Mouse (Mus musculus) heart, embryonic 12.5 days (tissue): ENCODE results near the gene Mlx. TPM values are rescaled to one million over a fixed set of nuclear protein-coding genes. Genes with fewer than 3 reads are reported as not detected.
A peak's percentile ranks its signal among the peaks of the same experiment; 100 is the strongest.

Experiments used
- ATAC-seq: fragments of 200-750 bp; cut with Nextera tagmentation; 2 replicates; pipeline ENCODE4 v1.8.0; 2017; ENCODE audit warnings: moderate TSS enrichment, moderate library complexity; ENCODE audit not compliant: insufficient number of reproducible peaks, low FRiP score
- H3K27ac ChIP-seq: fragments of 300-500 bp; sonication (generic); 2 replicates; pipeline ENCODE4 v1.5.1; 2016; ENCODE audit warnings: mild to moderate bottlenecking, moderate library complexity; ENCODE audit not compliant: poor library complexity, severe bottlenecking
- H3K27me3 ChIP-seq: fragments of 300-500 bp; sonication (generic); replicated peaks from 2 replicates; pipeline ENCODE4 v1.6.1; 2016; ENCODE audit warnings: mild to moderate bottlenecking, moderate library complexity
- H3K36me3 ChIP-seq: fragments of 300-500 bp; sonication (generic); 2 replicates; pipeline ENCODE4 v1.6.1; 2016; ENCODE audit warnings: mild to moderate bottlenecking, moderate library complexity
- H3K4me1 ChIP-seq: fragments of 300-500 bp; sonication (generic); replicated peaks from 2 replicates; pipeline ENCODE4 v1.6.1; 2016; ENCODE audit warnings: mild to moderate bottlenecking
- H3K4me2 ChIP-seq: fragments of 300-500 bp; sonication (generic); 2 replicates; pipeline ENCODE4 v1.6.1; 2016; ENCODE audit warnings: mild to moderate bottlenecking, moderate library complexity
- H3K4me3 ChIP-seq: fragments of 300-500 bp; sonication (generic); 2 replicates; pipeline ENCODE4 v1.5.1; 2016; ENCODE audit warnings: mild to moderate bottlenecking
- H3K9ac ChIP-seq: fragments of 300-500 bp; sonication (generic); 2 replicates; pipeline ENCODE4 v1.6.1; 2016; ENCODE audit warnings: mild to moderate bottlenecking, moderate library complexity
- H3K9me3 ChIP-seq: fragments of 300-500 bp; sonication (generic); replicated peaks from 2 replicates; pipeline ENCODE4 v1.6.1; 2016; ENCODE audit warnings: mild to moderate bottlenecking, moderate library complexity
- WGBS: fragments of 180-500 bp; shearing (Covaris S2); methylation state at CpG from one replicate; pipeline ENCODE4 v1.1.7; 2016; 5-methylcytosine and 5-hydroxymethylcytosine counted together
- polyA plus RNA-seq: library from polyadenylated mRNA; unstranded; fragments of >200 nt; fragmentation: Nextera tagmentation; extraction: Ambion mirVana; gene quantifications from 2 replicates; pipeline ENCODE4 v1.2.1, GENCODE M21; 2016

The Mlx gene
- polyA plus RNA-seq, 1 experiment from 2014 or later: 36.2 TPM

DNA sequence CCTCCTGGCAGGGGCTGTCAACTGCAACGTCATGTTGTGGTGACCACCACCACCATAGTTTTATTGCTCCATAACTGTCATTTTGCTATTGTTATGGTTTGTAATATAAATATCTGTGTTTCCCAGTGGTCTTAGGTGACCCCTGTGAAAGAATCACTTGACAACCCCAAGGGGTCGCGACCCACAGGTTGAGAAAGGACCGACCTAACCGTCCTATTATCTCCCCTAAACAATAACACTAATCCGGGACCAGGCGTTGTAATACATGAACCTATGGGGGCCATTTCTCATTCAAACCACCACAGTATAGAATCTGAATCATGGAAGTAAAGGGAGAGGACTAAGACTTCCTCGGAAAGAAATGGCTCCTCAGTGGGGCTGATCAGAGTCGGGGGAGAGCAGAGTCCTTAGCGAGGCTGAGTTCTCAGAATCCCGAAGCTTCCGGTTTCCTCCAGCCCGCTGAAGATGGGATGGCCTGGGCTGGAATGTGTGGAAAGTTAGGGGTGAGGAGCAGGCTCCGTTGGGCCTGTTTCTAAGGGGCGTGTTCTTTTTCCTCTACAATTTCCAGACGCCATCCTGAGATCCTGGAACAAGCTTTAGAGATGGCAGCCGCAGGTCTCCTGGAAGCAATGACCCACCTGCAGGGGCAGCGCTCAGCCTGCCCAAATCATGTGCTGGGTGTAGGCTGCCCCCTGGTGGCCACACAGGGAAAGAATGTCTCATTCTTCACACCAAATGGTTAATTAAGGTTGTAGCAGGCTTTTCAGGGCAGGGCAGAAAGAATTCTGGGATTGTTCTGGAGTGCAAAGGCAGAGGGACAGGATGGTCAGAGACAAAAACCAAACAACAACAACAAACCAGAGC is 20.3 kb upstream of the Mlx start:
- H3K4me3 ChIP-seq: peak overlapping the region; percentile 30
- no peak for ATAC-seq
- H3K9ac ChIP-seq: peak overlapping the region; percentile 39; the same call in 1 of the 2 replicates
- H3K4me1 ChIP-seq: peaks cover 58% of the 10 kb centered on the region
- H3K27ac ChIP-seq: no peak overlapping the region
- WGBS: 22% methylated on average over 18 of the region's 18 CpGs
- H3K27me3 ChIP-seq: peaks cover 11% of the 10 kb centered on the region; the same call in 1 of the 2 replicates
- H3K9me3 ChIP-seq: no peaks in the 10 kb centered on the region
- peak overlapping the region; percentile 66 for H3K4me2 ChIP-seq
- H3K36me3 ChIP-seq: peaks cover 11% of the 10 kb centered on the region; the same call in 1 of the 2 replicates

DNA sequence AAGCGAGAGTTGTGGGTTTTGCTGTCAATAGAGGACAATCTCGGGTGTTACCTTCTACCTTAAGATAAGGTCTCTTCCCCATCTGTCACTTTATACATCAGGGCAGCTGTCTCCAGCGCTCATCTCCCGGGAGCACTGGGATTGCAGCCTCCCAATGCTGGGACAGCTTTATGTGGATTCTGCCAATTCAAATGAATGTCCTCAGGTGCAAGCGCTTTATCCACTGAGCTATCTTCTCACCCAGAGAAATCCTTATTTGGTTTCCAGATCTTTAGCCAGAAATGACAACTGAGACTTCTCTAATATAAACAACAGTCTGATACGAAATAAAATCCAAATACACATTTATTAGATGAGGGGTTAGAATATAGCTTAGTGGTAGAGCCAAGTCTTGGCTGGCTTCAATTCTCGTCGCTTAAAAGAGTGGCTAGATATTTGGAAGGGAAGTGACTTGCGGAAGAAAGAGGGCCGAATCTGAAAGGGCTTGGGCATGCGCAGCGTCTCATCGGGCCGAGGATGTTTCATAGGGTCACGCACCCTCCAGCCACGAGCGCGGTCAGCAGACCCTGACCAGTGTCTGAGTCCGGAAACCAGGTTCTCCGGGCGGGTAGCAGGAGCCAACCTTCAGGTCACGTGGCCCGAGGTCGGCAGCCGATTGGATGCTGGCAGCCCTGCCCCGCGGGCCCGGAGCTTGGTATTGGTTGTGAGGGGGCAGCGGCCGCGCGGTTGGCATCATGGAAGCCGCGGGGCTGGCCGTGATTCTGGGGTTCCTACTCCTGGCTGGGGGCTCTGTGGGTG is 17.5 kb upstream of the Mlx start, which contains the start of gene Naglu:
Gene Naglu, plus strand, starts transcription at position 622 of the 798 bp plus-strand sequence.
- peak; percentile 91 for ATAC-seq
- peak within 1 kb of the TSS; percentile 97 for H3K4me2 ChIP-seq
- H3K27ac ChIP-seq: no peak within 1 kb of the TSS
- H3K9me3 ChIP-seq: no peaks in the 10 kb centered on the region
- peaks cover 20% of the 10 kb centered on the region; the same call in 1 of the 2 replicates for H3K27me3 ChIP-seq
- peak within 1 kb of the TSS; percentile 81 for H3K4me3 ChIP-seq
- H3K36me3 ChIP-seq: 0 out of 2 replicates have a peak, but pooled peaks cover 3% of the 10 kb centered on the region
- 2% methylated on average over 35 of the region's 35 CpGs for WGBS
- peaks cover 29% of the 10 kb centered on the region for H3K4me1 ChIP-seq
- H3K9ac ChIP-seq: peak within 1 kb of the TSS; percentile 83

DNA sequence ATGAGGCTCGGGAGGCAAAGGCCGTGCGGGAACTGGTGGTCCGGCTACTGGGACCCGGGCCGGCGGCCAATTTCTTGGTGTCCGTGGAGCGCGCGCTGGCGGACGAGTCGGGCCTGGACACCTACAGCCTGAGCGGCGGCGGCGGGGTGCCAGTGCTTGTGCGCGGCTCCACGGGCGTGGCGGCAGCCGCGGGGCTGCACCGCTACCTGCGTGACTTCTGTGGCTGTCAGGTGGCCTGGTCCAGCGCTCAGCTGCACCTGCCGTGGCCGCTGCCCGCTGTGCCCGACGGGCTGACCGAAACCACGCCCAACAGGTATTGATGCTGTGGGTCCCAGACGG is 16.9 kb upstream of the Mlx start:
- peak; percentile 40 for ATAC-seq
- Histone ChIP-seq H3K27me3 (peaks cover 20% of the 10 kb centered on the region; the same call in 1 of the 2 replicates), H3K36me3 (0 out of 2 replicates have a peak, but pooled peaks cover 3% of the 10 kb centered on the region), H3K4me1 (peaks cover 25% of the 10 kb centered on the region), H3K27ac (no peak overlapping the region), H3K4me3 (peak overlapping the region; percentile 81), H3K9me3 (no peaks in the 10 kb centered on the region), H3K4me2 (peak overlapping the region; percentile 97), H3K9ac (peak overlapping the region; percentile 83)
- WGBS: under 1% methylated on average over 36 of the region's 36 CpGs

DNA sequence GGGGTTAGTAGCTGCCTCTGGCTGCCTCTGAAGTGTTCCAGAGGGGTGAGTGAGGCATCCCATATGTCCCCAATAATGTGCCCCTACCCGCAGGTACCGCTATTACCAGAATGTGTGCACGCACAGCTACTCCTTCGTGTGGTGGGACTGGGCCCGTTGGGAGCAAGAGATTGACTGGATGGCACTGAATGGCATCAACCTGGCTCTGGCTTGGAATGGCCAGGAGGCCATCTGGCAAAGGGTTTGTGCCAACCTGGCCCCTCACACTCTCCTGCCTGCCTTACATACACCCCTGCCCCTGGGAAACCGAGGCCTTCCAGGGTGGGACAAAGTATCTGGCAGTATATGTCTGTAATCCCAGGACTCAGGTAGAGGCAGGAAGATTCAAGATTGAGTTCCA is 16.1 kb upstream of the Mlx start:
- Histone ChIP-seq H3K4me1 (peaks cover 23% of the 10 kb centered on the region), H3K27me3 (peaks cover 21% of the 10 kb centered on the region), H3K9ac (peak overlapping the region; percentile 83; the same call in 1 of the 2 replicates), H3K9me3 (no peaks in the 10 kb centered on the region), H3K4me3 (peak overlapping the region; percentile 81), H3K36me3 (0 out of 2 replicates have a peak, but pooled peaks cover 3% of the 10 kb centered on the region), H3K4me2 (peak overlapping the region; percentile 97), H3K27ac (no peak overlapping the region)
- ATAC-seq: no peak
- 73% methylated on average over 6 of the region's 6 CpGs for whole genome bisulfite sequencing

DNA sequence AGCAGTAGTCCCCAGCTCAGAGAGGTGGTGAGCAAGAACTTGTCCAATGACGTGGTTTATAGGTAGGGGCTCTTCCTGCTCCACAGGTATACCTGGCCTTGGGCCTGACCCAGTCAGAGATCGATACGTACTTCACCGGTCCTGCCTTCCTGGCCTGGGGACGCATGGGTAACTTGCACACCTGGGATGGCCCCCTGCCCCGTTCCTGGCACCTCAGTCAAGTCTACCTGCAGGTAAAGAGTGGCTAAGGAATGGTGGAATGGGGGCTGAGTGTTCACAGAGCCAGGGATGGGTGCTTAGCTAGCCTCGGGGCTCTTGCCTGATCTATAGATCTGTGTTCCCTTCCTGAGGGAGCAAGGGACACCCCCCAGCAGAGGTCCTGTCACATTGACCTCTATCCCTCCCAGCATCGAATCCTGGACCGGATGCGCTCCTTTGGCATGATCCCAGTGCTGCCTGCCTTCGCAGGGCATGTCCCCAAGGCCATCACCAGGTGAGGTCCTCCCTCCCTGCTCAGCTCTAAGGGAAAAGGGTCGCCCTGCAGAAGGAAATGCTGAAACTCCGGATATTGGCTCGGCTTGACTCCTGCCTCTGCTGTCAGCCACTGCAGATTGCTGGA is 15.2 kb upstream of the Mlx start:
- no peak for ATAC-seq

DNA sequence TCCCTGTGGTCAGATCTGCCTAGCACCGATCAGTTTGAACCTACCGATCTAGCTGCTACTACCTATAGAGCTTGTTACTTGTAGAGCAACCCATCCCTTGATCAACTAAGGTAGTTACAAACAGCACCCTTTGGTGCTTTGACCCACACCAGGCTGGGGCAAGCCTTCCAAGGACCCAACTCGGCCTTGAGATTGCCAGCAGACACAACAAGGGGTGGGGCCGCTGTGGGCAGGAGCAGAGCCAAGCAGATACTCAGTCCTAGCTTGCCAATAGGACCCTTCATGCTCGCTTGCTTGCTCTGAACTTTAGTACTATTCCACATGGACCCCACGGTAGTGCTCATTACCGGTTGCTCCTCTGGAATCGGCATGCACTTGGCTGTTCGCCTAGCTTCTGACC is 9.0 kb upstream of the Mlx start, which contains the start of gene Hsd17b1:
Gene Hsd17b1, plus strand, starts transcription at position 291 of the 400 bp plus-strand sequence.
- peaks cover 17% of the 10 kb centered on the region for H3K4me1 ChIP-seq
- H3K9ac ChIP-seq: no peak within 1 kb of the TSS
- H3K4me2 ChIP-seq: no peak within 1 kb of the TSS
- 0 out of 2 replicates have a peak within 1 kb of the TSS, but pooled peaks have one; percentile 33 for H3K4me3 ChIP-seq
- peaks cover 56% of the 10 kb centered on the region for H3K27me3 ChIP-seq
- H3K9me3 ChIP-seq: no peaks in the 10 kb centered on the region
- no peak within 1 kb of the TSS for H3K27ac ChIP-seq
- 73% methylated on average over 9 of the region's 9 CpGs for WGBS
- H3K36me3 ChIP-seq: peaks cover 10% of the 10 kb centered on the region
- ATAC-seq: no peak

More for the DNA sequence above, 15.2 kb upstream of the Mlx start:
- Histone ChIP-seq H3K27ac (no peak overlapping the region), H3K9ac (no peak overlapping the region), H3K9me3 (no peaks in the 10 kb centered on the region), H3K4me2 (no peak overlapping the region), H3K4me3 (no peak overlapping the region), H3K36me3 (peaks cover 10% of the 10 kb centered on the region), H3K27me3 (peaks cover 30% of the 10 kb centered on the region), H3K4me1 (peaks cover 13% of the 10 kb centered on the region)
- WGBS: 65% methylated on average over 14 of the region's 14 CpGs

DNA sequence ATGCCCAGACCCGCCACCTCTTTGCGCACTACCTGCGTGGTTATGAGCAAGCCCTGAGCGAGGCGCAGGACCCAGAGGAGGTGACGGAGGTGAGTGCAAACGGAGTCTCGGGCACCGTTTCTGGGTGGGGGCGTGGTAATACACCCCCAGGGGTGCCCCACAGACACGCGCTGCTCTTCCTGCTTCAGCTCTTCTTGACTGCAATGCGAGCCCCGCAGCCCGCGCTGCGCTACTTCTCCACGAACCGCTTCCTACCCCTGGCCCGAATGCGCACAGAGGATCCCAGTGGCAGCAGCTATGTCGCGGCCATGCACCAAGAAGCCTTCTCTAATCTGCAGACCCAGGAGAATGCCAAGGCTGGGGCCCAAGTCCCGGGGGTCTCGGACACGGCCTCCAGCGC is 7.3 kb upstream of the Mlx start:
- no peak for ATAC-seq
- Histone ChIP-seq H3K9me3 (no peaks in the 10 kb centered on the region), H3K27me3 (peaks cover 53% of the 10 kb centered on the region), H3K9ac (peak overlapping the region; percentile 47; the same call in 1 of the 2 replicates), H3K4me1 (peaks cover 25% of the 10 kb centered on the region), H3K4me3 (peak overlapping the region; percentile 33), H3K36me3 (peaks cover 12% of the 10 kb centered on the region), H3K4me2 (peak overlapping the region; percentile 58), H3K27ac (no peak overlapping the region)
- WGBS: 5% methylated on average over 27 of the region's 27 CpGs

DNA sequence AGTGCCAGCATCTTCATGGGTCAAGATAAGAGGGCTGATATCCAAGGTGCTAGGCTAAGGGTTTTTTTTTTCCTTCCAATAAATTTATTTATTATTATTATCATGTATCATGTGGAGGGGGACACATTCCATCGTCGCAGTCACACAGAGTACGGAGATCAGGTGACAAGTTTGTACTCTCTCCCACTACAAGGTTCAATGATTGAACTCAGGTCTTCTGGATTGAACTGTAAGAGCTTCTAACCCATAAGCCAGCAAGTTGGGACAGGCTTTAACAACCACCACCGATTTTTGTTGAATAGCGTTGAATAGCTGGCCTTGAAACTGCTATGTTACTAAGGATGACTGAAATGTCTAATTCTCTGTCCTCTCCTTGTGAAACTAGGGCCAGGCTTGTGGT is 6.7 kb upstream of the Mlx start:
- 74% methylated on average over 5 of the region's 5 CpGs for WGBS

DNA sequence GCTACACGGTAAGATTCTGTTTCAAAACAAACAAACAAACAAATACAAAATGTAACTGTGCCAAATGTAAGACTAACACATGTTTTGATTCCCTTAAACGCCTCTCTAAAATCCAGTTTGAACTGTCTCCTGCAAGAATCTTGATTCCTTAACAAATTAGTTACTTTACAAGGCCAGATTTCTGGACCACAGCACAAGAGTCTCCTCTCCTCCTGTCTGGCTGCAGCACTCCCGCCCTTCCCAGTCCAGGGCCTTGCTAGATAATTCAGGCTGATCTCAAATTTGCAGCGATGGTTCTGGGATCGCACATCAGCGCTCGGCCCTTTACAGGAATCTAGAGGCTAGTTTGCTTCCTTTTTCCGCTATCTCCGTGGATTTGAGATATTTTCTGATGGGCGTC is 5.4 kb upstream of the Mlx start:
- no peaks in the 10 kb centered on the region for H3K9me3 ChIP-seq
- H3K9ac ChIP-seq: peak overlapping the region; percentile 36
- H3K36me3 ChIP-seq: peaks cover 20% of the 10 kb centered on the region
- H3K27ac ChIP-seq: peak overlapping the region; percentile 71; the same call in 1 of the 2 replicates
- peaks cover 46% of the 10 kb centered on the region for H3K27me3 ChIP-seq
- ATAC-seq: no peak
- peak overlapping the region; percentile 90 for H3K4me2 ChIP-seq
- peaks cover 42% of the 10 kb centered on the region for H3K4me1 ChIP-seq
- WGBS: 6% methylated on average over 10 of the region's 10 CpGs
- peak overlapping the region; percentile 70 for H3K4me3 ChIP-seq

More for the DNA sequence above, 6.7 kb upstream of the Mlx start:
- no peak for ATAC-seq
- H3K9me3 ChIP-seq: no peaks in the 10 kb centered on the region
- no peak overlapping the region for H3K4me2 ChIP-seq
- no peak overlapping the region for H3K27ac ChIP-seq
- H3K4me1 ChIP-seq: peaks cover 30% of the 10 kb centered on the region
- H3K27me3 ChIP-seq: peaks cover 53% of the 10 kb centered on the region
- H3K4me3 ChIP-seq: no peak overlapping the region
- H3K9ac ChIP-seq: no peak overlapping the region
- peaks cover 18% of the 10 kb centered on the region for H3K36me3 ChIP-seq

DNA sequence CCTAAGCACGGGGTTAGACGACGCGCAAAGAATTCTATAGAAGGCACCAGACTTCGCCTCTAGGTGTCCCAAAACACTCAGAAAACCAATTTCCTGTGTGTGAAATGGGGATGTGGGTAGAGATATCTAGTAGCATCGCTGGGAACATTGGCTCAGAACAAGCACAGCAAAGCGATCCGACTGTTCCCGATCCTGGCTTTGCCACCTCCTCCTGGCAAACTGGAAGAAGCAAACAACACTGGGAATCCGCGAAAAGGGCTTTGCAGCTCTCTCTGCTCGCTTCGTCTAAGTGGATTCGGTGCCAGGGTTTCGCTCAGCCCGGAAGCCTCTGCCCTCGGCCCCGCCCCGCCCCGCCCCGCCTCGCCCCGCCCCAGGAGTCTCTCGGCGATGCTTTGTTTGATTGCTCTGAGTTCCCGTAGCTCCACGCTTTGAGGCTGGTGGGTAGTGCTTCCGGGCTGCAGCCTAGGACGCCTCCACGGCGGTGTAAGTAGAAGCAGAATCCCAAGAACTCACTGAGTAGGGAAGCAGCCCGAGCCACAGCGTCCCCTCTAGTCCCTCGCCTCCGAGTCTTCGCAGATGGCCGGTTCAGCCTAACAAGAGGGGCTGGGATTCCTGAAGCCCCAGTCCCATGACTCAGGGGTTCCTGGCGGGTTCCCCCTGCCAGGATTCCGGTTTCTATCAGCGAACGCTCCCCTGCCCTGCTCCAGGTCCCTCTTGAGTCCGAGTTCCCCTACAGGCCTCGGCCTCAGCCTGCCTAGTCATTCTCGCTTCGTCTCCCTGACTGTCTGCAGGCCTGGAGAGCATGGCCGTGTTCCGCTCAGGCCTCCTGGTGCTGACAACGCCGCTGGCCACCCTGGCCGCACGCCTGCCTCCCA is 4.6 kb upstream of the Mlx start, which contains the start of gene Coasy:
Gene Coasy, plus strand, starts transcription at position 358 of the 875 bp plus-strand sequence.
- Histone ChIP-seq H3K27me3 (peaks cover 38% of the 10 kb centered on the region), H3K9ac (peak within 1 kb of the TSS; percentile 91), H3K36me3 (peaks cover 15% of the 10 kb centered on the region), H3K27ac (peak within 1 kb of the TSS; percentile 84), H3K4me3 (peak within 1 kb of the TSS; percentile 70), H3K4me2 (peak within 1 kb of the TSS; percentile 90), H3K4me1 (peaks cover 43% of the 10 kb centered on the region), H3K9me3 (no peaks in the 10 kb centered on the region)
- ATAC-seq: peak; percentile 89
- WGBS: under 1% methylated on average over 51 of the region's 51 CpGs
